Mouse (Mus musculus) G1E (cell line): ENCODE measurements around the gene Magi1.

Source experiments
- CTCF ChIP-seq: IDR thresholded peaks from 2 replicates; pipeline ENCODE4 v1.5.1; 2012; ENCODE audit warnings: low read depth, low read length, inconsistent platforms, mixed read lengths
- POLR2AphosphoS5 ChIP-seq: IDR thresholded peaks from 2 replicates; pipeline ENCODE4 v1.6.1; 2012; ENCODE audit warnings: low read depth, low read length, inconsistent platforms; ENCODE audit not compliant: insufficient replicate concordance

DNA sequence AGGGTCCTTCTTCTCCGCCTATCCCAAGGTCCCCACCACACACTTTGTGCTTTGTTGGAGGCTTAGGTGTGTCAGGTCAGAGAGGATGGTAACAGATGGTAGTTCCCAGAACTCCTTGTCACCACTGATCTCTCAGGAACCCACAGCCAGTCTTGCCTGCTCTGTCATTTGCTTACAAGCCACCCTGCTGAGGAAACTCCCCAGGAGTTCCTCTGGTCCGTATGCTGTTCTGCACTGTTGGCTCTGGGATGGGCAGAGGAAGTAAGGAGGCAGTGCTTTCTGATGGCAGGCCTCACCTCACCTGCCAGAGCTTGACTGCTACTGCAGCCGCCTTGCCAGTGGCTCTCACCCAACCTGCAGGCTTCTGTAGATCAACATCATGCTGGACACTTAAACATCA, 147.0 kb downstream of the Magi1 start:
- no peak for TF ChIP-seq CTCF
- TF ChIP-seq POLR2AphosphoS5 = no peak
